Mouse (Mus musculus) 3T3-L1 (cell line): ENCODE data around the gene Gm3739.
"Not testable (repeated sequence)": the region's sequence is repeated elsewhere in the genome, so short reads cannot be mapped to it uniquely, and the experiment has no call there.

Source experiments
- DNase-seq: peaks from one replicate; pipeline ENCODE4 v3.0.0-alpha.2; 2015; ENCODE audit warnings: low read depth, low spot score

Gene Gm3739

DNA sequence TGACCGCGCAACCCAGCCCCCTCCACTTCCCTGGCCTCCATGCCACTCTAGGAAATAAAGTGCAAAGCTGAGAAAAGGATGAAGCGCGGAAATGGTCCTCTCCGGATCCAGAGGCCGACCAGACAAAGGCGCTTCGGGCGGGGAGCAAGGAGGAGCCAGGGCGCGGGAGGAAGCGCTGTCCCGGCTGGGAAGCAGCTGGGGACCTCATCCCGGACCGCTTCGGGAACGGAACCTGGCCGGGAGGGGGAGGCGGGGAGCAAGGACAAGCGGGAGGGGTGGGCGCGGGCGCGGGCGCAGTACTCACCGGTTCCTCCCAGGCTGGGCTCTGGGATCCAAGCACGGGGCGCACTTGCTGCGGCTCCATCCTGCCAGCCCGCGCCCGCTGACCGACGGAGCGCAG lies at the start of gene Gm3739:
Gm3739 (minus strand) TSS at position 389 of the 400 bp plus-strand sequence.
- DNase-seq = not testable (repeated sequence)

- DNase-seq = not testable (repeated sequence)
Measured at GRCm38 (mm10) chr14:7332295-7332694, 17.4 kb upstream of the Gm3739 start, which contains the start of gene Gm5797. Gene Gm5797 (minus strand): TSS chr14:7332395.

- DNase-seq = not testable (repeated sequence)
Measured at GRCm38 (mm10) chr14:7315093-7315492, 244 bp upstream of the Gm3739 start.

- DNase-seq = not testable (repeated sequence)
Measured at GRCm38 (mm10) chr14:7264614-7265013, 50.2 kb downstream of the Gm3739 start, which contains the start of gene Gm3727. Gene Gm3727 (minus strand): TSS chr14:7264714.
